Mouse (Mus musculus) ES-E14 (cell line): ENCODE measurements around the gene Adam23.

ENCODE experiments used
- CHD2 ChIP-seq: IDR thresholded peaks from 2 replicates; pipeline ENCODE4 v1.6.1; 2014; ENCODE audit warnings: mild to moderate bottlenecking, low read depth, low read length, inconsistent platforms
- MAFK ChIP-seq: IDR thresholded peaks from 2 replicates; pipeline ENCODE4 v1.6.1; 2014; ENCODE audit warnings: mild to moderate bottlenecking, low read depth, low read length, inconsistent platforms; ENCODE audit not compliant: insufficient read depth

GRCm38 (mm10) chr1:63561772-63562520 is 116.3 kb downstream of the Adam23 start:
- TF ChIP-seq MAFK (no peak), CHD2 (no peak)
